Mouse (Mus musculus) adrenal gland, adult 18-20 months (tissue): ENCODE results near the gene Csnk1g1. TPM values are rescaled to one million over a fixed set of nuclear protein-coding genes. Genes with fewer than 3 reads are reported as not detected.
A peak's percentile ranks its signal among the peaks of the same experiment; 100 is the strongest.

Source experiments
- DNase-seq, 2 experiments: peaks; one replicate each; pipeline ENCODE4 v3.0.0; 2021 to 2022; ENCODE audit warnings: low spot score in 2 of 2
- total RNA-seq, 2 experiments: library from RNA; stranded (reverse); gene quantifications; 1 replicate in 1 of 2; 2 replicates in 1 of 2; pipeline ENCODE4 v1.2.3; 2021

Gene Csnk1g1
- total RNA-seq, 2 experiments from 2014 or later = 13.7 to 14.4 TPM

GRCm38 (mm10) chr9:66067542-66067941 is 158.8 kb downstream of the Csnk1g1 start:
- DNase-seq = no peak

- no peak for DNase-seq
These were observed 159.3 kb downstream of the Csnk1g1 start for GRCm38 (mm10) chr9:66068056-66068455.

DNA sequence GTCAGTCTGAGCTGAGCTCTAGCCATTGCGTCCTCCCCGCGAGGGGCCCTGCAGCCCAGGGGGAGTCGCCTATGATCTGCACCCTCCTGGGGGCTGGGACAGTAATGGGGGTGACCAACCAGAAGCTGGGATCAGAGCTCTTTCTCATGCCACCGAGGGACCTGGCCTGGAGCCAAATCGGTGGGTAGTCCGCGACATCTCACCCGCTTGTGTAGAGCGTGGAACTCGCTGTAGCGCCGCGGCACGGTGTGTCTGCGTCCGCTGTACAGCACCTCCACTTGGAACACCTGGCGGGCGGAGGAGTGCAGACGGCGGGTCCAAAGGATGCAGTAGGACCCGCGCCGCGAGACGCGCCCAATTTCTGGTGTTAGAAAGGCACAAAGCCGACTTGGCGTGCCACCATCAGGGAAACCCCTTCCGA is 160.3 kb downstream of the Csnk1g1 start:
- DNase-seq = no peak

- peak; percentile 78 to 83 for DNase-seq
These were observed 160.9 kb downstream of the Csnk1g1 start, which contains the start of gene Snx22 for GRCm38 (mm10) chr9:66069583-66069982. Gene Snx22, minus strand, starts transcription at chr9:66069719.

DNA sequence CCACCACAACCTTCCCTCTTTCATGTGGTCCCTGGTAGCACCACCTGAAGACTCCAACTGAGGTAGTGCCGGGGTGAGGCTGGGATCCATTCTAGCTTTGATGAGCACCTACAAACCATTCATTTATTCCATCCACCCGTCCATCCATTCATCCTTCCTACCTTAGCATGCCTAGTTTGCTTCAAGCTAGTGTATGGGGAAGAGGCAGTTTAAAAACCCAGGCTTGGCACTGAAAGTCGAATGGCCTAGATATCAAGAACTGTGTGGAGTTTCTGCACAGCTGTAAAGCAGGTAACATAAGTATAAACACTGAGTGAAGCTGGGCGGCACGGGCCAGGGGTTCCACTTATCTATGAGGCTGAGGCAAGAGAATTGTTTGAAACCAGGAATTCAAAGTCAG is 161.4 kb downstream of the Csnk1g1 start:
- no peak for DNase-seq

DNA sequence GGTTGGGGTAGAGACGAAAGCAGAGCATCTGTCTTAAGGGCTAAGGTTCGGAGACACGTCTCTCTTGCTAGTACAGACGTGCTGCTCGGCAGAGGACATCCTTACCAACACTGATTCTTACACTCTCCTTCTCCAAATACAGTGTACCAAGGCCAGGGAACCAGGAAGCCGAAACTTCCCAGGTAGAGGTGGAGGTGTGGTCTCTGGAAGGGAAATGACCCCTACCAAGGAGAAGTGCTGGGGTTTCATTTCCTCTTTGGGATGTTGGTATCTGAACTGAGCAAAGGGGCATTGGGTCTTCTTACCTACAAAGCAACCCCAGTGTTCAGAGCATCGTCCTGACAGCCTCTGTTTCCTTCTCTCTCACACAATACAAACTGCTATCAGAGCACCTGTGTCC is 164.0 kb downstream of the Csnk1g1 start:
- no peak for DNase-seq

- DNase-seq = no peak
These were observed 169.3 kb downstream of the Csnk1g1 start for GRCm38 (mm10) chr9:66078072-66078471.

DNA sequence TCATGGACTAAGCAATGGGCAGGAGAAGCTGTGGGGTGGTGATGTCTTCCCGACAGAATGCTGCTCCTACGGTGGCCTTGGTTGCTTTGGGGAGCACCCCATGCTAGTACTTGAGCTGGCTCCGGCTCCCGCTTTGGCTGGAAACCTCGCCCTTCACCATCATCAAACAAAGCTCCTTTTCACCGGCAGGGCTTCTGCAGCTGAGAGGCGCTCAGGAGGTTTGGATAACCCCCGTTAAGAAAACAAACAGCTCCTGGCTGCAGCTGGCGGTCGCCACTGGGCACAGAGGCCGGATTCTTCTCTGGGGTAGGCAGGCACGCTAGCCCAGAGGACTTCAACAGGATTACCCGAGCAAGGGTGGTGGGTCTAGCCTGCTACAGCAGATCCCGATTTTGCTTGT is 169.8 kb downstream of the Csnk1g1 start:
- DNase-seq = no peak

- DNase-seq = no peak
These were observed 172.2 kb downstream of the Csnk1g1 start for GRCm38 (mm10) chr9:66080804-66081459.

GRCm38 (mm10) chr9:66081999-66082398 is 173.3 kb downstream of the Csnk1g1 start:
- no peak for DNase-seq

DNA sequence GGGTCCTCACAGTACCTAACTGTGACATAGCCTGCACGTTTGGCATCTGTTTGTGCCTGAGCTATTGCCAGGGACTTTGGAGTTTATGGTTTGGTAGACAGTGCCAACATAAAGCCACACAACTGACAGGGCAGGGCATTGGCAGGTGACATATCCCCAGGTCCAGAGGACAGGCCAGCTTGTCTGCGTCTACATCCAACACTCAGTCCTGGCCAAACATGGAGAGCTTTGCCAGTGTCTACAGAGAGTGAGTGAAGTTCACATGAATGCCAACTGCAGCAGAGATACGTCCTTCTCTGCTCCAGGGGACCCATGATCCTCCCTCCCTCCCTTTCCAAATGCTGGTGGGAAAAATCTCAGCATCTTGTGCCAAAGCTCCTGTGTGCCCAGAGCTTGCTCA is 175.4 kb downstream of the Csnk1g1 start:
- no peak for DNase-seq

GRCm38 (mm10) chr9:66087062-66087461 is 178.3 kb downstream of the Csnk1g1 start:
- no peak for DNase-seq

DNA sequence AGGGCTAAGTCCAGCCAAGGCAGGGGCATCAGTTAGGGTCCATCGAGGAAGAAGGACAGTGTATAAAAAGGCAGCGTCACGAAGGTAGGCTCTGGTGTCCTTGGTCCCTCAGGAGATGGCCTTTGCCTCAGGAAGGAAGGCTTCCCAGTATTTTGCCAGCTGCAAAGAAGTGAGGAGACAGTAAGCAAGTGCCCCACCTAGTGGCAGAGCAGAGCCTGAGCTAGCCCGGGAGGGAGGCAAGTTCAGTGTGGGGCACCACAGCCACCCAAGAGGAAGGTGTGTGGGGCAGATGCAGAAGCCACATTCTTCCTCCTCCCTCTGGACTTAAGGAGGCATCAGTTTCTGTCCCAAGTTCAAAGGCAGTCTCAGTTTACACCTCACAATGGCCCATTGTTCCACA is 179.7 kb downstream of the Csnk1g1 start:
- peak; percentile 59 to 63 for DNase-seq

- DNase-seq = no peak
These were observed 182.0 kb downstream of the Csnk1g1 start for GRCm38 (mm10) chr9:66090593-66091244.

GRCm38 (mm10) chr9:66091327-66092231 is 182.9 kb downstream of the Csnk1g1 start:
- no peak for DNase-seq

- DNase-seq = no peak
These were observed 183.9 kb downstream of the Csnk1g1 start for GRCm38 (mm10) chr9:66092664-66093063.

Other genes with a start within 250 kb of the Csnk1g1 start
- 100 to 1,000 TPM; 131 to 132 TPM for gene Oaz2, start 240.9 kb upstream of the Csnk1g1 start, total RNA-seq
- 10 to 100 TPM; 19.6 to 24.4 TPM for gene Zfp609, start 81.4 kb upstream of the Csnk1g1 start, total RNA-seq
- 1 to 10 TPM; 1.1 to 1.4 TPM for gene Pclaf, start 18.7 kb upstream of the Csnk1g1 start, total RNA-seq
- gene Trip4, start 130 bp upstream of the Csnk1g1 start, total RNA-seq = 10 to 100 TPM; 28.3 to 34.7 TPM
- gene Ppib, start 151.3 kb downstream of the Csnk1g1 start, total RNA-seq = 100 to 1,000 TPM; 258 to 275 TPM
- under 1 TPM; 0.17 to 0.38 TPM for gene Snx22, start 160.8 kb downstream of the Csnk1g1 start, total RNA-seq
- gene Snx1, start 217.7 kb downstream of the Csnk1g1 start, total RNA-seq = 100 to 1,000 TPM in 1 of 2 experiments, 10 to 100 TPM in 1; 89.6 to 103 TPM
- 10 to 100 TPM; 68.8 to 80.3 TPM for gene Ciao2a, start 217.7 kb downstream of the Csnk1g1 start, total RNA-seq
- gene Dapk2, start 249.3 kb downstream of the Csnk1g1 start, total RNA-seq = 1 to 10 TPM; 4.4 to 4.9 TPM